Mouse (Mus musculus) midbrain, postnatal 0 days (tissue): ENCODE results near the gene Gucy1b2. TPM values are rescaled to one million over a fixed set of nuclear protein-coding genes. Genes with fewer than 3 reads are reported as not detected.
A peak's percentile ranks its signal among the peaks of the same experiment; 100 is the strongest.

Experiments
- ATAC-seq: fragments of 200-750 bp; cut with Nextera tagmentation; 2 replicates; pipeline ENCODE4 v1.8.0; 2017; ENCODE audit warnings: moderate number of reproducible peaks, mild to moderate bottlenecking, moderate TSS enrichment, moderate library complexity; ENCODE audit not compliant: low FRiP score
- DNase-seq: peaks from one replicate; pipeline ENCODE4 v3.0.0-alpha.2; 2015; ENCODE audit warnings: low spot score
- H3K27ac ChIP-seq: fragments of 300-500 bp; sonication (generic); 2 replicates; pipeline ENCODE4 v1.5.1; 2014; ENCODE audit warnings: low read depth, mild to moderate bottlenecking, low read length, mixed read lengths
- H3K27me3 ChIP-seq: fragments of 300-500 bp; sonication (generic); 2 replicates; pipeline ENCODE4 v1.6.1; 2014; ENCODE audit warnings: low read length, control low read depth, mixed read lengths; ENCODE audit not compliant: insufficient read depth
- H3K36me3 ChIP-seq: fragments of 300-500 bp; sonication (generic); 2 replicates; pipeline ENCODE4 v1.6.1; 2014; ENCODE audit warnings: low read length, control low read depth, mixed read lengths; ENCODE audit not compliant: insufficient read depth
- H3K4me1 ChIP-seq: fragments of 300-500 bp; sonication (generic); 2 replicates; pipeline ENCODE4 v1.6.1; 2014; ENCODE audit warnings: mild to moderate bottlenecking, control low read depth, antibody characterized with exemption, low read length, mixed read lengths; ENCODE audit not compliant: insufficient read depth
- H3K4me2 ChIP-seq: fragments of 300-500 bp; sonication (generic); 2 replicates; pipeline ENCODE4 v1.6.1; 2014; ENCODE audit warnings: low read depth, mild to moderate bottlenecking, low read length, mixed read lengths; ENCODE audit not compliant: poor library complexity, severe bottlenecking
- H3K4me3 ChIP-seq: fragments of 300-500 bp; sonication (generic); 2 replicates; pipeline ENCODE4 v1.5.1; 2014; ENCODE audit warnings: low read depth, mild to moderate bottlenecking, low read length, moderate library complexity
- H3K9ac ChIP-seq: fragments of 300-500 bp; sonication (generic); replicated peaks from 2 replicates; pipeline ENCODE4 v1.6.1; 2014; ENCODE audit warnings: mild to moderate bottlenecking, low read length, moderate library complexity, mixed read lengths; ENCODE audit not compliant: poor library complexity, severe bottlenecking
- H3K9me3 ChIP-seq: fragments of 300-500 bp; sonication (generic); 2 replicates; pipeline ENCODE4 v1.6.1; 2016; ENCODE audit warnings: low read length, control low read depth
- CTCF ChIP-seq: IDR thresholded peaks from 2 replicates; pipeline ENCODE4 v1.5.1; 2016; ENCODE audit warnings: antibody characterized with exemption, mild to moderate bottlenecking
- WGBS: fragments of 180-500 bp; shearing (Covaris S2); extraction: QIAGEN DNeasy Blood & Tissue Kit; methylation state at CpG from one replicate; pipeline ENCODE4 v1.1.7; 2014; 5-methylcytosine and 5-hydroxymethylcytosine counted together
- polyA plus RNA-seq: library from polyadenylated mRNA; unstranded; fragments of >200 nt; fragmentation: Nextera tagmentation; extraction: Ambion mirVana; gene quantifications from 2 replicates; pipeline ENCODE4 v1.2.1, GENCODE M21; 2015
- total RNA-seq: library from RNA; depleted of rRNA; stranded (reverse); fragments of >200 nt; gene quantifications from 2 replicates; pipeline ENCODE4 v1.2.3, GENCODE M21; 2014

Gucy1b2 gene
- total and polyA plus RNA-seq, 2 experiments from 2014 or later, result 0.49 to 1.2 TPM

DNA sequence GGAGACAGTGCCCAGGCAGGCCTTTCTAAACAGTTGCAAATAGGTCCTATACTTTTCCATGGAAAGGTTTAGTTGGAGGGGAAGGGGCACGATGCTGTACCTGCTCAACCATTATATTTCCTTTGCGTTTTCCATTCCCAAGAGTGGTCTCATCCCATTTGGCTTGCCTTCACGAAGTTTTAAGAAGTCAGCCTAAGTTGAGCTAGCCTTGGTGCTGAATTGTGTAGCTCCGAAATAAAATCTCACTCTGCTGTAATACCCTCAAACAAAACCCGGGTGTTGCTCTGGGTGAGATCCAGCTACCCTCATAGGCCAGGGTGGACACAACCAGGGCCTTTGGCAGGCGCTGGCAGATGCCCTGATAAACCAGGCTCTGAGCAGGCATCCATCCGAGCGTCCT is 25.3 kb upstream of the Gucy1b2 start:
- Histone ChIP-seq H3K9ac (no peak overlapping the region), H3K4me1 (no peaks in the 10 kb centered on the region), H3K27me3 (no peaks in the 10 kb centered on the region), H3K4me3 (no peak overlapping the region), H3K27ac (no peak overlapping the region), H3K36me3 (no peaks in the 10 kb centered on the region), H3K9me3 (no peaks in the 10 kb centered on the region), H3K4me2 (no peak overlapping the region)
- no peak for TF ChIP-seq CTCF
- WGBS, result 54% methylated on average over 8 of the region's 8 CpGs
- ATAC-seq (no peak), DNase-seq (no peak)

DNA sequence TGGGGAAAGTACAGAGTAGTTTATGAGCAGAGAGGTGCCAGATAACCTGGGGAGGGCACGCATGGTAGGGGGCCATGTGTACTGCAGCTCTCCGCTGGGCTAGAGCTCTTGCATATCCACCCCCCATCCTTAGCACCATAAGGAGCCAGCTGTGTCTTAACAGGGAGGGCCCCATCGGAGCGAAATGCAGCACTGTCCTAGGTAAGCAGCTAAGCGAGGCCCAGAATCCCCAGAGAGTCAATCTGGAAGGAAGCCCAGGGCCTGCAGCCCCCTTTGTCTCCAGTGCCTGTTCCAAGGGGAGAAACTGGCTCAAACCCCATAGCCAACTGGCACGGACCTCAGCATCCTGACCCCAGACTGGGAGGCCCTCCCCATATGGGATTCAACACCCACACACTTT is 23.3 kb upstream of the Gucy1b2 start:
- Histone ChIP-seq H3K9ac (no peak overlapping the region), H3K36me3 (no peaks in the 10 kb centered on the region), H3K9me3 (no peaks in the 10 kb centered on the region), H3K27ac (no peak overlapping the region), H3K4me3 (no peak overlapping the region), H3K4me1 (no peaks in the 10 kb centered on the region), H3K27me3 (no peaks in the 10 kb centered on the region), H3K4me2 (no peak overlapping the region)
- 37% methylated on average over 6 of the region's 6 CpGs for WGBS
- peak; percentile 72 for DNase-seq
- TF ChIP-seq CTCF, result no peak
- no peak for ATAC-seq

DNA sequence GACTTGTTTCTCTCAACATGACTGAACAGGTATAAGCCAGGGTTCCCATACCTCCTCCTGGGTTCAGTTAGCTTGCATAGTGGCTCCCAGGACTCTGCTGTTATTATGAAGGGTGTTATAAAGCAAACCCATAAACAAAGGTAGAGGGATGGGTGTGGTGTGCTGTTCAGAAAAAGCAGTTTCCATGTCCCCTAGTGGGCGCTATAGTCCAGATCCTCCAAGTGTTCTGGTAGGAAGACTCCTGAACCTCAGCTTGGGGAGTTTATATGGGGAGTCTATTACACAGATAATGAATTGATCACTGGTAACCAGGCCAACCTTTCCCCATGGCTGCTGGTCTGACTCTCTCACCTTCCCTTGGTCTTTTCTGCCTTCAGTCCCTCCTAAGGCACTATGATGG is 18.4 kb upstream of the Gucy1b2 start:
- DNase-seq (no peak), ATAC-seq (no peak)
- Histone ChIP-seq H3K27me3 (no peaks in the 10 kb centered on the region), H3K4me2 (no peak overlapping the region), H3K4me1 (no peaks in the 10 kb centered on the region), H3K36me3 (no peaks in the 10 kb centered on the region), H3K4me3 (no peak overlapping the region), H3K9me3 (no peaks in the 10 kb centered on the region), H3K27ac (no peak overlapping the region), H3K9ac (no peak overlapping the region)
- TF ChIP-seq CTCF, result peak; percentile 22; the same call in 1 of the 2 replicates
- WGBS, result 81% methylated on average over 1 of the region's 1 CpGs

- Histone ChIP-seq H3K4me2 (no peak overlapping the region), H3K4me1 (no peaks in the 10 kb centered on the region), H3K27ac (no peak overlapping the region), H3K36me3 (no peaks in the 10 kb centered on the region), H3K27me3 (no peaks in the 10 kb centered on the region), H3K9me3 (no peaks in the 10 kb centered on the region), H3K9ac (no peak overlapping the region), H3K4me3 (no peak overlapping the region)
- DNase-seq, result no peak
- TF ChIP-seq CTCF, result no peak
- ATAC-seq, result no peak
- WGBS, result 86% methylated on average over 2 of the region's 2 CpGs
Measured at GRCm38 (mm10) chr14:62472061-62472460, 16.0 kb upstream of the Gucy1b2 start.

- Histone ChIP-seq H3K4me3 (no peak overlapping the region), H3K27me3 (no peaks in the 10 kb centered on the region), H3K9me3 (no peaks in the 10 kb centered on the region), H3K4me2 (no peak overlapping the region), H3K36me3 (no peaks in the 10 kb centered on the region), H3K9ac (no peak overlapping the region), H3K27ac (no peak overlapping the region), H3K4me1 (no peaks in the 10 kb centered on the region)
- WGBS, result 82% methylated on average over 5 of the region's 5 CpGs
- no peak for ATAC-seq
- no peak for TF ChIP-seq CTCF
- no peak for DNase-seq
Measured at GRCm38 (mm10) chr14:62468753-62469125, 12.7 kb upstream of the Gucy1b2 start.

- Histone ChIP-seq H3K9ac (no peak overlapping the region), H3K9me3 (no peaks in the 10 kb centered on the region), H3K4me1 (no peaks in the 10 kb centered on the region), H3K27ac (no peak overlapping the region), H3K36me3 (no peaks in the 10 kb centered on the region), H3K4me2 (no peak overlapping the region), H3K27me3 (no peaks in the 10 kb centered on the region), H3K4me3 (no peak overlapping the region)
- DNase-seq (no peak), ATAC-seq (no peak)
- WGBS, result 72% methylated on average over 6 of the region's 6 CpGs
- no peak for TF ChIP-seq CTCF
Measured at GRCm38 (mm10) chr14:62468119-62468752, 12.1 kb upstream of the Gucy1b2 start.
